Mouse (Mus musculus): Measurements from ENCODE around the gene Il6.
"Not testable (repeated sequence)": the region's sequence is repeated elsewhere in the genome, so short reads cannot be mapped to it uniquely, and the experiment has no call there.

Il6 gene

DNA sequence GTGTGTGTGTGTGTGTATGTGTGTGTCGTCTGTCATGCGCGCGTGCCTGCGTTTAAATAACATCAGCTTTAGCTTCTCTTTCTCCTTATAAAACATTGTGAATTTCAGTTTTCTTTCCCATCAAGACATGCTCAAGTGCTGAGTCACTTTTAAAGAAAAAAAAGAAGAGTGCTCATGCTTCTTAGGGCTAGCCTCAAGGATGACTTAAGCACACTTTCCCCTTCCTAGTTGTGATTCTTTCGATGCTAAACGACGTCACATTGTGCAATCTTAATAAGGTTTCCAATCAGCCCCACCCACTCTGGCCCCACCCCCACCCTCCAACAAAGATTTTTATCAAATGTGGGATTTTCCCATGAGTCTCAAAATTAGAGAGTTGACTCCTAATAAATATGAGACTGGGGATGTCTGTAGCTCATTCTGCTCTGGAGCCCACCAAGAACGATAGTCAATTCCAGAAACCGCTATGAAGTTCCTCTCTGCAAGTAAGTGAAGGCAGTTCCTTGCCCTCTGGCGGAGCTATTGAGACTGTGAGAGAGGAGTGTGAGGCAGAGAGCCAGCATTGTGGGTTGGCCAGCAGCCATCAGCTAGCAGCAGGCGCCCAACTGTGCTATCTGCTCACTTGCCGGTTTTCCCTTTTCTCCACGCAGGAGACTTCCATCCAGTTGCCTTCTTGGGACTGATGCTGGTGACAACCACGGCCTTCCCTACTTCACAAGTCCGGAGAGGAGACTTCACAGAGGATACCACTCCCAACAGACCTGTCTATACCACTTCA lies at the start of gene Il6:
Gene Il6 (plus strand): TSS at position 389 of the 778 bp plus-strand sequence.
- peak; percentile 56 to 65 for DNase-seq (ENCODE audit: low spot score in 2 of 2)

GRCm38 (mm10) chr5:29963488-29963887 lies 49.4 kb upstream of the Il6 start:
- DNase-seq (ENCODE audit: low spot score in 2 of 2): no peak

GRCm38 (mm10) chr5:29970212-29970611 lies 42.7 kb upstream of the Il6 start:
- DNase-seq (ENCODE audit: low spot score in 2 of 2): no peak

GRCm38 (mm10) chr5:29972796-29973195 lies 40.1 kb upstream of the Il6 start:
- DNase-seq (ENCODE audit: low spot score in 2 of 2): no peak

GRCm38 (mm10) chr5:29973533-29973932 lies 39.4 kb upstream of the Il6 start:
- no peak for DNase-seq (ENCODE audit: low spot score in 2 of 2)

GRCm38 (mm10) chr5:29974115-29974514 lies 38.8 kb upstream of the Il6 start:
- DNase-seq (ENCODE audit: low spot score in 2 of 2): no peak

GRCm38 (mm10) chr5:29993583-29993982 lies 19.3 kb upstream of the Il6 start:
- DNase-seq (ENCODE audit: low spot score in 2 of 2): no peak

DNA sequence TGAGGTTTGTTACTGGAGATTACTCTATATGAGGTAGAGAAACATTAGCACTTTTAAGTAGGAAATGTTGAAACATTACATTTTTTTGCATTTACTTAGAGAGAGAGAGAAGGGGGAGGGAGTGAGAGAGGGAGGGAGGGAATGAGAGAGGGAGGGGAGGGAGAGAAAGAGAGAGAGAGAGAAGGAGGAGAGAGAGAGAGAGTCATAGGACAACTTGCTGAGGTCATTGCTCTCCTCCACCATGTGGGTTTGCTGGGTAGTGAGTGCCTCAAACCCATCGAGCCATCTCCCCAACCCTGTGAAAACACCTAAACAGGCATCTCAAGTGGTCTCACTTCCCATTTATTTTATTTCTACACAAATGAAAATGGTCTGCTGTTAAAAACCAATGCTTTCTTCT lies 18.6 kb upstream of the Il6 start:
- DNase-seq (ENCODE audit: low spot score in 2 of 2): no peak

GRCm38 (mm10) chr5:29997351-29997750 lies 15.6 kb upstream of the Il6 start:
- no peak for DNase-seq (ENCODE audit: low spot score in 2 of 2)

- no peak for DNase-seq (ENCODE audit: low spot score in 2 of 2)
Observed at GRCm38 (mm10) chr5:30000921-30001320, 12.0 kb upstream of the Il6 start.

GRCm38 (mm10) chr5:30014580-30014979 lies 1.7 kb downstream of the Il6 start:
- DNase-seq (ENCODE audit: low spot score in 2 of 2): no peak

- DNase-seq (ENCODE audit: low spot score in 2 of 2): not testable (repeated sequence)
Observed at GRCm38 (mm10) chr5:30035862-30036261, 22.9 kb downstream of the Il6 start.

GRCm38 (mm10) chr5:30037111-30037510 lies 24.2 kb downstream of the Il6 start:
- not testable (repeated sequence) for DNase-seq (ENCODE audit: low spot score in 2 of 2)

- DNase-seq (ENCODE audit: low spot score in 2 of 2): not testable (repeated sequence)
Observed at GRCm38 (mm10) chr5:30039324-30039723, 26.4 kb downstream of the Il6 start.

DNA sequence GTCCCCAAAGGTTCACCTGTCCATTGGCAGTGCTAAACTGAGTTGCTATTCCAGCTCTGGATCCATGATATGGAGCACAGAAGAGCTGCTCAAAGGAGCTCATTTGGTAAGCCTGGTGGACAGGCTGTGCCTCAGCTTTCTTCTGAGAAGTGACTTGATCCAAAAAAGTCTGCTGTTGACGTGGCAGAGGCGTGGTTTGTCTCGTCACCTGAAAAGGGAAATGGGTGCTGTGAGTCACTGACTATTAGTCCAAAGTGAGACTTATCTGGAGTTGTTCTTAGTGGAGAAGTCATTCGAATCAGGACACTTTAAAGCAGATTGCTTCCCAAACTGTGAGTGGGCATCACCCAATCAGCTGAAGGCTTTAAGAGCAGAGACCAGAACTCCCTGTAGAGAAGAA lies 26.9 kb downstream of the Il6 start:
- not testable (repeated sequence) for DNase-seq (ENCODE audit: low spot score in 2 of 2)

DNA sequence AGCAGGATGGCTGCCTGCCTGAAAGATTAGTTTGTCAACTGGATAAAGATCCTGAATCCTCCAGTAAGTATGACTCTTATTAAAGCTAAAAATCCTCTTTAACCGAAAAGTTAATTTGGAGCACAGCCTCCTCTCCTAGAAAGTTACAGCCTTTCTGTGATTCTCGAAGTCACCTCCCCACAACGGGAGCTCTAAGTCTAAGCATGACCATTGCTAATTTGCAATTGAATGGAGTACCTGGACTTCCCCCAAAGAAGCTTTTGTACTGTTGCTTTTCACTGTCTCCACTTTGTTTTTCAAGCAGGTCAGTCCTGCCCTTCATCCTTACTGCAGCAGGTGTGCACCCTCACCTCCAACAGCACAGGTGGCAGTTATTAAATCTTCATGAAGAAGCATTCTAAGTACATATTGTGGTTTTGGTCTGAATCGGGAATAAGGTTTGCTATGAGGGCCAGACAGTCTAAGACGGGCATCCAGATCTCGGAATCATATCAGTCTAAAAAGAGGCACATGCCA lies 45.4 kb downstream of the Il6 start:
- DNase-seq (ENCODE audit: low spot score in 2 of 2): no peak

GRCm38 (mm10) chr5:30059607-30060006 lies 46.7 kb downstream of the Il6 start:
- DNase-seq (ENCODE audit: low spot score in 2 of 2): not testable (repeated sequence)

DNA sequence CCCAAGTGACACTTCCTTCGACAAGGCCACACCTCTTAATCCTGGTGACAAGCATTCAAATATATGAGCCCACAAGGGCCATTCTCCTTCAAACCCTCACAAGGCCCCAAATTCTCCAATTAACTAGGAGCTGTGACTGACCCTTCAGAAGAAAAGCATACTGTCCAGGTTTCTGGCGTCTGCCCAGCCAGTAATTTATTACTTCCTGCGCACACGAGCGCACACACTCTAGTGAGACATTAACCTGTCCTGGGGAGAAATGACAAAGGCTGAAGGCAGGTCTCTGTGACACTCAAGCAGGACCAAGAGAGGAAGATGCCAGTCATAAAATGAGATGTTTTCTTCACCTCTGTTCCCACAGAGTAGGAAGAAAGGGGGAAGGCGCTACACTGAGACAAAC lies 54.8 kb downstream of the Il6 start:
- no peak for DNase-seq (ENCODE audit: low spot score in 2 of 2)
